Mouse (Mus musculus) heart, embryonic 12.5 days (tissue): Measurements from ENCODE around the gene Tmem132b. TPM values are rescaled to one million over a fixed set of nuclear protein-coding genes. Genes with fewer than 3 reads are reported as not detected.
A peak's percentile ranks its signal among the peaks of the same experiment; 100 is the strongest.

Experiments used
- ATAC-seq: fragments of 200-750 bp; cut with Nextera tagmentation; 2 replicates; pipeline ENCODE4 v1.8.0; 2017; ENCODE audit warnings: moderate TSS enrichment, moderate library complexity; ENCODE audit not compliant: insufficient number of reproducible peaks, low FRiP score
- H3K27ac ChIP-seq: fragments of 300-500 bp; sonication (generic); 2 replicates; pipeline ENCODE4 v1.5.1; 2016; ENCODE audit warnings: mild to moderate bottlenecking, moderate library complexity; ENCODE audit not compliant: poor library complexity, severe bottlenecking
- H3K27me3 ChIP-seq: fragments of 300-500 bp; sonication (generic); replicated peaks from 2 replicates; pipeline ENCODE4 v1.6.1; 2016; ENCODE audit warnings: mild to moderate bottlenecking, moderate library complexity
- H3K36me3 ChIP-seq: fragments of 300-500 bp; sonication (generic); 2 replicates; pipeline ENCODE4 v1.6.1; 2016; ENCODE audit warnings: mild to moderate bottlenecking, moderate library complexity
- H3K4me1 ChIP-seq: fragments of 300-500 bp; sonication (generic); replicated peaks from 2 replicates; pipeline ENCODE4 v1.6.1; 2016; ENCODE audit warnings: mild to moderate bottlenecking
- H3K4me2 ChIP-seq: fragments of 300-500 bp; sonication (generic); 2 replicates; pipeline ENCODE4 v1.6.1; 2016; ENCODE audit warnings: mild to moderate bottlenecking, moderate library complexity
- H3K4me3 ChIP-seq: fragments of 300-500 bp; sonication (generic); 2 replicates; pipeline ENCODE4 v1.5.1; 2016; ENCODE audit warnings: mild to moderate bottlenecking
- H3K9ac ChIP-seq: fragments of 300-500 bp; sonication (generic); 2 replicates; pipeline ENCODE4 v1.6.1; 2016; ENCODE audit warnings: mild to moderate bottlenecking, moderate library complexity
- H3K9me3 ChIP-seq: fragments of 300-500 bp; sonication (generic); replicated peaks from 2 replicates; pipeline ENCODE4 v1.6.1; 2016; ENCODE audit warnings: mild to moderate bottlenecking, moderate library complexity
- WGBS: fragments of 180-500 bp; shearing (Covaris S2); methylation state at CpG from one replicate; pipeline ENCODE4 v1.1.7; 2016; 5-methylcytosine and 5-hydroxymethylcytosine counted together
- polyA plus RNA-seq: library from polyadenylated mRNA; unstranded; fragments of >200 nt; fragmentation: Nextera tagmentation; extraction: Ambion mirVana; gene quantifications from 2 replicates; pipeline ENCODE4 v1.2.1, GENCODE M21; 2016

The Tmem132b gene
- polyA plus RNA-seq, 1 experiment from 2014 or later, result not detected

DNA sequence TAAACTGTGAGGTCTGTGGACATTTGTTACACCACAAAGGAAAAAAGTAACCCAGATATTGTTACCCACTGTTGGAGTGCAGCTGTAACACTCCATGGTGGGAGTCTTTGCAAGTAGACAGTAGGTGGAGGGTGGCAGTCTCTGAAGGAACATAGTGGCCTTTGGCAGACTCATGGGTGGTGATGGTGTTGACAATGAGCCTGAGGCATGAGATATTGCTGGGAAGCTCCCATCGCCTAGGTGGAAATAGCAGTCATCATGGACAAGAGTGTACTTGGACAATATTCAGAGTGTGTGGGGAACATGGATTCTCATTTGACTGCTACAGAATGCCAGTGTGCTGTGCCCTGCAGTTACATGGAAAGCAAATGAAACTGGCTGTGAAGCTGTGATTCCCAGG is 248.8 kb downstream of the Tmem132b start:
- no peaks in the 10 kb centered on the region for H3K4me1 ChIP-seq
- no peak for ATAC-seq
- no peak overlapping the region for H3K27ac ChIP-seq
- no peak overlapping the region for H3K4me2 ChIP-seq
- no peaks in the 10 kb centered on the region for H3K36me3 ChIP-seq
- H3K4me3 ChIP-seq, result no peak overlapping the region
- H3K9me3 ChIP-seq, result peaks cover 46% of the 10 kb centered on the region
- 74% methylated on average over 1 of the region's 1 CpGs for WGBS
- no peaks in the 10 kb centered on the region for H3K27me3 ChIP-seq
- H3K9ac ChIP-seq, result no peak overlapping the region

DNA sequence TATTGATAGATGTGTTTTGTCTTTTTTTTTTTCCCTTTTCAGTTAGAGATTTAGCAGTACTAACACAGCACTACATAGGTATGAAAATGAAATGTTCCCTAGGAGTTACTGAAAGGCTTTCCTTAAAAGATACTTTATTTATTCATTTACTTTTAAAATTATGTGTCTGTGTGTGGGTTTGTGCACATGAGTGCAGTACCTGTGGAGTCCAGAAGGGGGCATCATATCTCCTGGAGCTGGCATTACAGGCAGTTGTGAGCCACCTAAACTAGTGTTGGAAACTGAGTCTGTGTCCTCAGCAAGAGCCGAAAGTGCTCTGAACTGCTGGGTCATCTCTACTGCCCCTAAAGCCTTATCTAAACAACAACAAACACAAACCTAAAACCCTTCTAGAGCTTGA is 261.1 kb downstream of the Tmem132b start:
- Histone ChIP-seq H3K27ac (no peak overlapping the region), H3K9me3 (peaks cover 15% of the 10 kb centered on the region; the same call in 1 of the 2 replicates), H3K27me3 (no peaks in the 10 kb centered on the region), H3K4me3 (no peak overlapping the region), H3K36me3 (no peaks in the 10 kb centered on the region), H3K4me2 (no peak overlapping the region), H3K9ac (no peak overlapping the region), H3K4me1 (no peaks in the 10 kb centered on the region)
- no peak for ATAC-seq
- WGBS, result 67% methylated on average over 1 of the region's 1 CpGs

DNA sequence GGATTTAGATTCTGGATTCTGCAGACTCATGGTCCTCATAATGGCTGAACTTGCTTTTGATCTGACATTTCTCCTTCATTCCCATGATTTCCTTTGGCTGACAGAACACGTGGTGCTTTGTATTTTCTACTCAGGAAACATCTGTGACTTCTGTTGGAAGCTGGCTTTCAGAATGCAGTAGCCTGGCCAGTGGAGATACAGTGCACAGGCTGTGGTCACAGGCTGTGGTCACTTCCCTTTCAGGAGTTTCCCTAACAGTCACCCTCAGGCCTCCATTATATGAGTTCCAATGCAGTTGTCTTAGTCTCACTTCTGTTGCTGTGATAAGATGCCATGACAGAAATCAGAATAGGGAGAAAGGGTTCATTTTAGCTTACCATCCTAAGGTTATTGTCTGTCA is 262.7 kb downstream of the Tmem132b start:
- Histone ChIP-seq H3K9ac (no peak overlapping the region), H3K4me3 (no peak overlapping the region), H3K27me3 (no peaks in the 10 kb centered on the region), H3K4me1 (no peaks in the 10 kb centered on the region), H3K9me3 (peaks cover 12% of the 10 kb centered on the region; the same call in 1 of the 2 replicates), H3K27ac (no peak overlapping the region), H3K4me2 (no peak overlapping the region), H3K36me3 (no peaks in the 10 kb centered on the region)
- ATAC-seq, result no peak
- WGBS, result 41% methylated on average over 1 of the region's 1 CpGs

DNA sequence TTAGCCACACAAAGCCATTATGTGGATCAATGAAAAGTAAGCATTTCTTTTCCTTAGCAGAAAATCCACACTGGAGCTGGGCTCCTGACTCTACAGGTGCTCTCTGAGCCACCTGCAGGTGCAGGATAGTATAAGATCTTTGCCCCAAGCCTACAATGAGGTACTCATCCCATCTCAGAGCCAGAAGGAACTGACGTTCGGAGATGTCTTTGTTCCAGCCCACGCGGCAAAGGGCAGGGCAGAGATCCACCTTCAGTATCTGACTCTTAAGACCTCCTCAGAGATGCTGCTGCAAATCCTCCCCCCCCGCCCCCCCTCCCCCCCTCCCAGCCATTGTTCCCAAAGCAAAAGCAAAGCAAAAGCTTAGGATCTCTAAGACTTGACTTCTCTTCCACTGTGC is 268.0 kb downstream of the Tmem132b start:
- H3K27me3 ChIP-seq, result no peaks in the 10 kb centered on the region
- H3K9ac ChIP-seq, result no peak overlapping the region
- peaks cover 13% of the 10 kb centered on the region for H3K9me3 ChIP-seq
- H3K4me3 ChIP-seq, result no peak overlapping the region
- no peak overlapping the region for H3K27ac ChIP-seq
- ATAC-seq, result no peak
- H3K4me1 ChIP-seq, result no peaks in the 10 kb centered on the region
- no peak overlapping the region for H3K4me2 ChIP-seq
- no peaks in the 10 kb centered on the region for H3K36me3 ChIP-seq
- 55% methylated on average over 5 of the region's 5 CpGs for WGBS

DNA sequence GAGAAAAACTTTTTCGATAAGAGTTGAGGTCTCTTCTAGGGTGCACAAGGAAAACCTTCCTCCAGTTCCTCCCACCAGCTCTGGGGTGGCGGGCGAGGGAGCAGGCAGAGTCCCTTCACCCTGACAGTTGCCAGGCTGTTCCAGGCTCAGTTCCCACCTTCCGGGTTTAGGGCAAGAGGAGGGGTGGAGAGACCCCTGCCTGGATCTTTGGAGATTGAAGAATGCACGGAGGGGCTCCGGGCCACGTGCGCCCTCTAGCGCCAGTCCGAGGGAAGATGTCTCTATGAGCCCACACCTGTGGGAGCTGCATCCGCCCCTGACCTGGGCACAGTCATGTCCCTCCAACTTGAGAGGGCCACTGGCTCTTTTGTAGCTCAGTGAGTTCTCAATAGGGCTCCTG is 268.5 kb downstream of the Tmem132b start:
- WGBS, result 14% methylated on average over 11 of the region's 11 CpGs
- no peak overlapping the region for H3K4me3 ChIP-seq
- H3K27me3 ChIP-seq, result no peaks in the 10 kb centered on the region
- no peak overlapping the region for H3K9ac ChIP-seq
- ATAC-seq, result 0 out of 2 replicates have a peak, but pooled peaks have one; percentile 22
- H3K4me2 ChIP-seq, result no peak overlapping the region
- H3K4me1 ChIP-seq, result no peaks in the 10 kb centered on the region
- no peak overlapping the region for H3K27ac ChIP-seq
- no peaks in the 10 kb centered on the region for H3K36me3 ChIP-seq
- peaks cover 17% of the 10 kb centered on the region for H3K9me3 ChIP-seq

DNA sequence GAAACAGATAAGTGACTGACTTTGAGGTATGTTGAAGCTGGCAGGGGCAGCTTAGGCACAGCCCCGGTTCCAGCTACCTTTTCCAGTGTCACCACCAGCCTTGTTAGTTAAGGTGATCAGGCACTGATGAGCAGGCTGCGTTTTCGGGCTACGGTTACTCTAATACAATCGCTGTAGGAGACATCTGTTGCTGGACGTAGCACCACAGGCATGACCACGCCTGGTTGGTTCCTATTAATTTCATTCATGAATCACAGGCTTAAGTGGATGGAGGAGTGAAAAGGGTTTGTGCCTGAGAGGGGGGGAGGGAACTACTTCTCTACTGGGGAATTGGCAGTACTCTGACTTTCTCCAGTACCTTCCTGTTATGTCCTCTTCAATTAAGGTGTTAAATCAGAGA is 271.2 kb downstream of the Tmem132b start:
- no peaks in the 10 kb centered on the region for H3K27me3 ChIP-seq
- ATAC-seq, result peak; percentile 11; the same call in 1 of the 2 replicates
- H3K9ac ChIP-seq, result no peak overlapping the region
- H3K27ac ChIP-seq, result no peak overlapping the region
- no peaks in the 10 kb centered on the region for H3K4me1 ChIP-seq
- peaks cover 43% of the 10 kb centered on the region for H3K9me3 ChIP-seq
- 76% methylated on average over 7 of the region's 7 CpGs for WGBS
- H3K4me2 ChIP-seq, result no peak overlapping the region
- H3K4me3 ChIP-seq, result no peak overlapping the region
- no peaks in the 10 kb centered on the region for H3K36me3 ChIP-seq

DNA sequence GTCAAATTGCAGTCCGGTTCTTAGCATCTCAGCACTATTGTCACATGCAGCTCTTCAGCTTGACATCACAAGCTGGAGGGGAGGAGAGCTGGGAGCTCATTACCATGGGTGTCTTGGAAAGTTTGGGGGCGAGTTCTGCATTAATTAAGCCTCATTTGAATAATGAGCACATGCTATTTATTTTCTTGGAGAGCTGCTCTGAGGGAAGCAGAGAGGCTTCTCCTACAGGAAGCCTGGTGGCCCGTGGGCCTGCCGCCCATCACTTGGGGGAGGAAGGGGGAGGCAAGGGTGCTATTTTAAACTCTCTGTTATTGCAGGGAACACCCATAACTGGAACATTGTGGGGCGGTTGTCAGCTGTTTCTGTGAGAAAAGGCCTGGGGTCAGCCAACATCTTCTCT is 273.8 kb downstream of the Tmem132b start:
- Histone ChIP-seq H3K36me3 (no peaks in the 10 kb centered on the region), H3K9ac (no peak overlapping the region), H3K9me3 (peaks cover 43% of the 10 kb centered on the region), H3K27ac (no peak overlapping the region), H3K4me1 (no peaks in the 10 kb centered on the region), H3K4me2 (no peak overlapping the region), H3K4me3 (no peak overlapping the region), H3K27me3 (no peaks in the 10 kb centered on the region)
- no peak for ATAC-seq
- 58% methylated on average over 5 of the region's 5 CpGs for WGBS

DNA sequence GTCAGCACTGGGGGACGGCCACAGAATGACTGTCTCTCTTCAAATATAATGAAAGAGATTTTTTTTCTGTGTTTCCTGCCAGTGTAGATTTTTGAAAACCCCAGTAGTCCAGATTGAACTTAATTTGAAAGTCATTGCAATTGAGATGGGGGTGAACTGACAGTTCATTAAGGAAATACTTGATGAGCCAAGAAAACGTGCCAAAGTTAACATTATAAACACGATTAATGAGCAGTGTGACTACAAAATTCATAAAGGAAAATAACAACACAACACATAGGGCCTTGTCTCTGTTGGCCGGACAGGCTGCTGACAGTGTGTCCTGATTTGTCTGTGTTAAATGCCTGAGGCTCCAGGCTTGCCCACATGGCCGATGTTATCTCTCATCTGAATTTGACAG is 276.3 kb downstream of the Tmem132b start:
- ATAC-seq, result no peak
- Histone ChIP-seq H3K9me3 (peaks cover 49% of the 10 kb centered on the region), H3K4me3 (no peak overlapping the region), H3K4me2 (no peak overlapping the region), H3K4me1 (no peaks in the 10 kb centered on the region), H3K36me3 (no peaks in the 10 kb centered on the region), H3K27ac (no peak overlapping the region), H3K27me3 (no peaks in the 10 kb centered on the region), H3K9ac (no peak overlapping the region)
- 73% methylated on average over 5 of the region's 5 CpGs for WGBS

DNA sequence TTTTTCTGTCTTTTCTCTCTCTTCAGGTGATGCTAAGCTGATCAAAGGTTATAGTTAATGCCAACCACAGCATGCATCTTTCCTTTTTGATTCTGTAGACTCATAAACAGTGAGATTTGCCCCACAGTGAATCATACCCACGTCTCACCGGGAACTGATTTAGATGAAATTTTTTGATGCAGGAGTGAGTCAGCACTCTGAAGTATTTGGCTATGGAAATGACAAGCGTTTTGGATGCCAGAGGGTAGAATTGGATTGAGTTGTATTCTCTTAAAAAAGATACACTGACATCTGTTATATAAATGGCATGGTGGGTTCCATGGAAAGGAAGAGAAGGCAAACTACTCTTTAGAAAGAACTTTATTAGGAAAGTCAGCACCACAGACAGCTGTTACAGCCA is 297.8 kb downstream of the Tmem132b start:
- 75% methylated on average over 3 of the region's 3 CpGs for WGBS
- no peak for ATAC-seq
- H3K4me2 ChIP-seq, result no peak overlapping the region
- H3K4me3 ChIP-seq, result no peak overlapping the region
- peaks cover 32% of the 10 kb centered on the region for H3K9me3 ChIP-seq
- H3K36me3 ChIP-seq, result no peaks in the 10 kb centered on the region
- H3K27me3 ChIP-seq, result no peaks in the 10 kb centered on the region
- no peak overlapping the region for H3K9ac ChIP-seq
- no peak overlapping the region for H3K27ac ChIP-seq
- no peaks in the 10 kb centered on the region for H3K4me1 ChIP-seq

DNA sequence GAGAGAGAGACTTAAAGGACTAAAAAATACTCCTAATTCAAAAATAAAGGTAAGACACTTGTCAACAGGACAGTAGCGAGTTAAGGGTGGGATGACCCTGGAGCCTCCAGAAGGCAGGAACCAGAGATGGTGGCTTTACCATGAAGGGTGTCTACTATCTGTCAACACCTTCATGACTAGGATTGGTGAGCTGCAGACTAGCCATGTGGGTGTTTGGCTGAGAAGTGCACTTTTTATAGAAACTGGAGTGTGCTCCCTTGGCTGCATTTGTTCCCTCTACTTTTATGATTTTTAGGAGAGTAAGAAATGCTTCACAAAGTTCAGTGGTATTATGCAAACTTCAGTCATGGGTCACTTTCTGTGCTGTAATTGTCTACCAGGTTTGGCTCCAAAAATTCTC is 304.3 kb downstream of the Tmem132b start:
- H3K4me3 ChIP-seq, result no peak overlapping the region
- no peak overlapping the region for H3K27ac ChIP-seq
- H3K9ac ChIP-seq, result no peak overlapping the region
- no peaks in the 10 kb centered on the region for H3K27me3 ChIP-seq
- WGBS, result 50% methylated on average over 1 of the region's 1 CpGs
- H3K4me1 ChIP-seq, result no peaks in the 10 kb centered on the region
- no peak overlapping the region for H3K4me2 ChIP-seq
- H3K36me3 ChIP-seq, result no peaks in the 10 kb centered on the region
- H3K9me3 ChIP-seq, result peaks cover 19% of the 10 kb centered on the region
- no peak for ATAC-seq

DNA sequence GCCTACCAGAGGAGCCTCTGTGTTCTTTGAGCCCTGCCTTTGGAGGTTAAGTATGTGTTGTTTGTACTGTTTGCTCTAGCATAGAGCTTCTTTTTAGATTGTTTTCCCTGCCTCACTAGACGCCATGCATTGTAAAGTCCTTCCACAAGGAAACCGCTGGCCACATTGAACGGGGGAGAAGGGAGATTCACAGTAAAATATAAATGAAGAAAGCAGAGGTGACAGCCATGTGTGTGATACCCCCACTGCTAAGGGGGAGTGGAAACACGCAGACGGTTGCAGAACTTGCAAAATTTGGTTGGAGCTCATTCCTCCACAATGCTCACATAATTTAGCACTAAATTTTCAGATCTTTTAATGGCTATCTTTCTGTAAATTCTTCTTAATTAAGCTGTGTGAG is 305.2 kb downstream of the Tmem132b start:
- Histone ChIP-seq H3K27me3 (no peaks in the 10 kb centered on the region), H3K9ac (no peak overlapping the region), H3K4me2 (no peak overlapping the region), H3K4me3 (no peak overlapping the region), H3K4me1 (no peaks in the 10 kb centered on the region), H3K9me3 (peaks cover 18% of the 10 kb centered on the region), H3K36me3 (no peaks in the 10 kb centered on the region), H3K27ac (no peak overlapping the region)
- WGBS, result 80% methylated on average over 5 of the region's 5 CpGs
- no peak for ATAC-seq
